Mouse (Mus musculus) myocyte (in vitro differentiated cells): ENCODE results near the gene Fam189a1.

Experiments used
- E2F4 ChIP-seq: IDR thresholded peaks from one replicate; pipeline ENCODE4 v1.6.1; 2011; ENCODE audit warnings: mild to moderate bottlenecking, control low read depth, moderate library complexity; ENCODE audit not compliant: insufficient read depth
- MAX ChIP-seq: IDR thresholded peaks from one replicate; pipeline ENCODE4 v1.6.1; 2011; ENCODE audit warnings: low read depth, mild to moderate bottlenecking, control low read depth
- MYOD1 ChIP-seq, 3 experiments: IDR thresholded peaks; one replicate each; pipeline ENCODE4 v1.6.1; 2011; ENCODE audit warnings: control low read depth in 2 of 3, low read depth in 2 of 3, mild to moderate bottlenecking in 2 of 3, moderate library complexity in 1 of 3; ENCODE audit not compliant: insufficient read length in 2 of 3, control insufficient read depth in 1 of 3
- POLR2A ChIP-seq: IDR thresholded peaks from one replicate; pipeline ENCODE4 v1.6.1; 2011; ENCODE audit warnings: low read depth, mild to moderate bottlenecking, control low read depth, moderate library complexity; ENCODE audit not compliant: insufficient read length
- POLR2AphosphoS2 ChIP-seq: IDR thresholded peaks from one replicate; pipeline ENCODE4 v1.6.1; 2011; ENCODE audit warnings: low read depth, control low read depth; ENCODE audit not compliant: insufficient read length
- TCF12 ChIP-seq: IDR thresholded peaks from one replicate; pipeline ENCODE4 v1.6.1; 2011; ENCODE audit warnings: mild to moderate bottlenecking, control low read depth; ENCODE audit not compliant: poor library complexity, insufficient read depth, severe bottlenecking
- USF1 ChIP-seq: IDR thresholded peaks from one replicate; pipeline ENCODE4 v1.6.1; 2011; ENCODE audit warnings: low read depth, mild to moderate bottlenecking, control low read depth, moderate library complexity

- TF ChIP-seq POLR2A (no peak), USF1 (no peak), MAX (no peak), MYOD1 (IDR thresholded peaks at IDR 0.05; ENCODE audit: control insufficient read depth in 1 of 3, insufficient read length in 2 of 3, low read depth in 2 of 3) (no peak), E2F4 (no peak), TCF12 (no peak), POLR2AphosphoS2 (no peak)
Observed at GRCm38 (mm10) chr7:64869549-64870065, 286.8 kb downstream of the Fam189a1 start.
